Mouse (Mus musculus): ENCODE data around the gene Slc24a3.

Gene Slc24a3

GRCm38 (mm10) chr2:145358236-145358942, 190.8 kb downstream of the Slc24a3 start:
- in situ Hi-C loops (cut with MseI, MboI), result no loop called here

DNA sequence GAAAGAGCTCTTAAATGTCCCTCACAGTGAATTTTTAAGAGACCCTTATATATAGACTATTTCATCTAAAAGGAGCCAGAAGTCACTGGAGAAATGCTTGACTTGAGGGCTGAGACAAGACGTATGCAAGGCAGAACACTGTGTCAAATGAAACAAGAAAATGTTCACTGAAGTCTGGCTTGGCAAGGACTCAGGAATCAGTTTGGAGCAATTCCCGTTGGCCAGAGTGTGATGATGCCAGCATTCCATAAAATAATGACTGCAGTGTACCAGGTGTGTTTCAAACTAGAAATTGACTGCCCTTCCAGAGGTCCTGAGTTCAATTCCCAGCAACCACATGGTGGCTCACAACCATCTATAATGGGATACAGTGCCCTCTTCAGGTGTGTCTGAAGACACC, 196.1 kb downstream of the Slc24a3 start:
- in situ Hi-C loops (cut with MseI, MboI), result no loop called here

DNA sequence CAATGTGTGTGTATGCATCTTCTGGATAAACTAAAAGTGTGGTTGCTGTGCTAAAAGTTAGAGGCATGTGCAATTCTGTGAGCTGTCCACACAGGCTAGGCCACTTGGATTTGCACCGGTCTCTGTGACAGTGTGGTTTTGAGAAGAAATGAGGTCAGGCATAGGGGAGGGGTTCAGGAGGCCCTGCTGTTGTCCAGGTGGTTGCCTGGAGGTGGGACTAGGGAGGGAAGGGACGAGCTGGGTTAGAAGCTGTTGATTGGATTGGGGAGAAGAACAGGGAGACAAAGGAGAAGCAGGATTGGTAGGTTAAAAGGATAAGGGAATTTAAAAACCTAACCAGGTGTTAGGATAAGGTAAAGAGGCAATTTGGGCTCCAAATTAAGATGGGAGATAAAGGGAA, 201.1 kb downstream of the Slc24a3 start:
- in situ Hi-C loops (cut with MseI, MboI), result no loop called here

GRCm38 (mm10) chr2:145370795-145371194, 203.2 kb downstream of the Slc24a3 start:
- in situ Hi-C loops (cut with MseI, MboI), result no loop called here

DNA sequence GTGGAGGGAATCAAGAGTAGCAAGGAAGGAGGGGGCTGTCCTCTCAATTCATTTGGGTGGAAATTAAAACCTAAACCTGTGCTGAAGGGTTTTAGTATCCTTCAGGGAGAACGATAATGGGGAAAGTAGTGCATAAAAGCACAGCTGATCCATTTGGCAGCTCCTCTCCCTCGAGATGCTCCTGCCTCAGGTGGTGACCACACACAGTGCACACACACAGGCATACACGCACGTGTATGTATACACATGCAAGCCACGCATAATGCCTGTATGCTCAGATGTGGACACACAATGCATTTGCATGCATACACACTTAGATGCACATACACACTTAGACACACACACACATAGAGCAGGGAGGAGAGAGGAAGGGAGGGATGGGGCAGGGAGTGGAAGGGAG, 206.2 kb downstream of the Slc24a3 start:
- in situ Hi-C loops (cut with MseI, MboI), result no loop called here

GRCm38 (mm10) chr2:145382908-145383770, 215.6 kb downstream of the Slc24a3 start:
- in situ Hi-C loops (cut with MseI, MboI), result no loop called here

GRCm38 (mm10) chr2:145384221-145384620, 216.7 kb downstream of the Slc24a3 start:
- in situ Hi-C loops (cut with MseI, MboI), result no loop called here

- in situ Hi-C loops (cut with MseI, MboI), result no loop called here
Measured at GRCm38 (mm10) chr2:145385220-145385619, 217.7 kb downstream of the Slc24a3 start.

DNA sequence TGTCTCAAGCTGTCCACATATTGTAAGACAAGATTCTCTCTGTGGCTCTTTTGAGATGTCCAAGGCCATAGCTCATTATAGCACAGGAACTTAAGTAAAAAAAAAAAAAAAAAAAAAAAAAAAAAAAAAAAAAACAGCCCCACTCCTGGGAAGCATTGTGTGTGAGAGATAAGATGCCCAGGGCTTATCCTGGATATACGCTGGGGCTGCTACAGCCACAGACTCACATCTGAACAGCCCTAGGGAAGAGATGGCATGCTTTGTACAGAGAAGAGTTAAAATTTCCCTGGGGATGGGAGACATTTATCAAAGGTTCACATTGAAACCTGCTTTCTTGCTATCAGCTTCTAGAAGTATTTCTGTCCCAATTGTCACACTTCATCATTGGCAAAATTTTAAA, 218.2 kb downstream of the Slc24a3 start:
- in situ Hi-C loops (cut with MseI, MboI), result no loop called here

DNA sequence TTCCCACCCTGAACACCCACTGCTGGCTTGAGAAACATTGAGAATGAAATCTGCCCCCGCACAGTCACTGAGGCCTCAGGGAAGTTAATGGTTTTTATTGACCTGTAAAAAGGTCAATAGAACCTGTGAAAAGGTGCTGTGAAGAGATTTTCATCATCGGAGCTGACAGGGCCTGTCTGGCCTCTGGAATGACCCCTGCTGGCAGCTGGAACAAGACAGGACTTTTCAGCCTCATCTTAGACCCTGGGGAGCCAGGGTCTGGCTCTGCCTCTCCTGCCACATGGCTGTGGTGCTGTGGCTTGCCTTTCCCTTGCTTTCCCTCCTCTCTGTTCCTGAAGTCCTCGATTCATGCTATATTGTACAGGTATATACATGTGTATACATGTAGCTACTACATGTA, 228.2 kb downstream of the Slc24a3 start:
- in situ Hi-C loops (cut with MseI, MboI), result no loop called here

DNA sequence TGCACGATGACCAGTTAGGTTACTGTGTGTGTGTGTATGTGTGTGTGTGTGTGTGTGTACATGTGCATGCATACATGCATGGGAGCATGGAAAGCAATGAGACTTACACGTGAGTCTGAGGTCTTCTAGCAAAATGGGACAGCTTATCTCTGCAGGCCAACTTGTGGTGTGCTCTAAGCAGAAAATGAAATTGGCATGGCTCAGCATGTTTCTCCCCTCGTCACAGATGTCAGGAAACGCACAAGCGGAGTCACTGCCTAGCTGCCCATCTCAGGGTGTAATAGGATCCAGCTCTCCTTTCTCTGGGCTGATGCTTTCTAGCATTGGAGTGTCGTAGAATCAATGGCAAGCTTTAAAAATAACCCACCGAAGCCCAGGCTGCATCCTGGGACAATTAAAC, 229.0 kb downstream of the Slc24a3 start:
- in situ Hi-C loops (cut with MseI, MboI), result no loop called here

GRCm38 (mm10) chr2:145397456-145398206, 230.1 kb downstream of the Slc24a3 start:
- in situ Hi-C loops (cut with MseI, MboI), result no loop called here

DNA sequence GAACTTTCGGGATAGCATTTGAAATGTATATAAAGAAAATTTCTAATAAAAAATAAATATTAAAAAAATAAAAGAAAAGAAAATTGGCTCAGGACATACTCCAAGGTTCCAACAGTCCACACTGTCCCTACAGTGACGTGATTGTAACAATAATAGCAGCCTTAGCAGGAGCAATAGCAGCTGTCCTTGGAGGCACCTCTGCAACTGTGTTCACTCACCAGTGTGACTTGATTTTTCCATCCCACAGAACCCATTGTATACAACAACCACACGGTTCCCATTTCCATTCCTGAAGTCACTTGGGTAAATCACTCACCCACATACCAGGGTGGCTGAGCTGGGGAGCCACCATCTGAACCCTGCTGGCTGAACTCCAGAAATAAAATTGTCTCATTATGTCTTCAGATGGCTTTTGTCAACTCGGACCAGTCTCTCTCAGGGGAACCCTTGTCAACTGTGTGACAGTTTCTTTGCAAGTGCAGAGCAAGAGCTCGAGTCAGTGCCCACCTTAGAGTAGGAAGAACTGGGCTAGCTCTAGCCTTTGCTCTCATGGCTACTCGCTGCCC, 233.8 kb downstream of the Slc24a3 start:
- in situ Hi-C loops (cut with MseI, MboI), result no loop called here

DNA sequence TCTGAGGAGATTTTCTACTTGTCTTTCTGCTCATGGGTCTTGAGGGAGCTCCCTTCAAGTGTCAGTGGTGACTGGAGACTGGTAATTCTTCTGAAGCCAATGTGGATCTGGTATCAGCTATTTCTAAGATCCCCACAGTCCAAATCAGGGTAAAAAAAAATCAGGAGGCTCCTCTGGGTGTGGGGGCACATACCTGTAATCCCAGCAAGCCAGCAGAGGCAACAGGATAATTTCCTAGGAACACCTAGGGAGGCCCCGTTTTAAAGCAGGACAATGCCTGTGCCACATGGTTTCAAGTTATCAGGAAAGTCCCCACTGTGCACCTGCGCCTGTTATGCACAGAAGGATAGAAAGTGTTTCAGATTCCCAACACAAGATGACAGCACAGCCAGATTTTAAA, 234.4 kb downstream of the Slc24a3 start:
- in situ Hi-C loops (cut with MseI, MboI), result no loop called here

DNA sequence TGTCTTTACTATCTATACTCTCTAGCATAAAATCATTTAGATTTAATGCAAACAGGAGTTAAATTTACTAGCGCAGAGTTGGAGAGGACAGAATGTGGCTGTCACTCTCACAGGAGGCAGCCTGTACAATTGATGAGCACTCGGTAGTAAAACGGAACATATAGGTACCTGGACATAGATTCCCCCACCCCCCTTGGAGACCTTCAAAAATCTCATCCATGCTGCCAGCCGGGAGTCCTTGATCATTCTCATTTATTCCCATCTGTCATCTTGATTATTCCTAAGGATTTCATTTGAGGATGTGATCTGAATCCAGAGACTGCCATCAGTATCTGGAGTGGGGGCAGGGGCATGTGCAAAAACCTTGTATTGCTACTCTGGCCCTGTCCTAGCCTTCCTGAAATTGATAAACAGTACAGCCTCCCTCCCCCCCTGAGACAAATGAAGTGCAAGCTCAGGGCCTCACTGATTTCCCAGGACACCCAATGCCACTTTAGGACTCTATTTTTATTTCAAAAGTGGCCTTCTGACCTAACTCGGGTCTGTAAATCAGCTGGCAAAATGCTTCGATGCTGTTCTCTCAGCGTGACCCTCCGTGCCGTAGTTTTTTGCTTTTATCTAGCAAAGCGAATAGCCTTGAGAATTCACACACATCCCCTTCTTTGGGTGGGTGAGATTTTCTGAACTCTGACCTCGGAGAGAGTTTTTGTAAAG, 237.4 kb downstream of the Slc24a3 start:
- in situ Hi-C loops (cut with MseI, MboI), result no loop called here

DNA sequence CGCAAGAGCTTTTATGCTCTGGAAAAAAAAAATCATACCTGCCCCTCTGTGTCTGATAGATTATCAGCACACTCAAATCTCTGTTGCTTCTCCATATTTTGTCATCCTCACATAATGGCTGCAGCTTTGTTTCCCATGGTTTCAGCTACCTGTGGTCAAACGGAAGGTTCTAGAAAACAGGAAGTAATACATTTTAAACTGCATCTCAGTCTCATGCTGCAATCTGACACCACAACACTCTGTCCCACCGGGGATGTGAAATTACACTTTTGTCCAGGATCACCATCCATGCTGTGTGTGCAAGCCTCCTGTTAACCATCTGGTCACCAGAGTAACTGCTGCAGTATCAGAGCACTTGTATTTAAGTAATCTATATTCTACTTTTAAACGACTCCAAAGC, 238.2 kb downstream of the Slc24a3 start:
- in situ Hi-C loops (cut with MseI, MboI), result no loop called here

- in situ Hi-C loops (cut with MseI, MboI), result no loop called here
Measured at GRCm38 (mm10) chr2:145417738-145418137, 250.2 kb downstream of the Slc24a3 start.

DNA sequence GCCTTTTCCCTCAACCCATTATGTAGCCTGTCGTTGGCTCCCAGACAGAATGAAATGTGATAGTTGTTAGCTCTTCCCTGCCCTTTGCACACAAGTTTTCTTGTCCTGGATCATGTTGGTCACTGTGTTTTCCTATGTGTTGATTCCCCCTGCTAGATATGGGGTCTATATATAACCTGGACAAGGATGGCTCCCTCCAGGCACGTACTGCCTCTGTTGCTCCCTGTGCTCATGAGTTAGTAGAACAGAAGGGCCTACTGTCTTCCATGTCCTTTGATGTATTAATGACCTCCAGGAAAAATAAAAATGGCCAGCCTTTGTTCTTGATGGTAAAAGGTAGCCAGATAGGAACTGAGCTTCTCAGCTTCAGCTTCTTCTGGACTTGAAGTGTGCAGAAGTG, 251.5 kb downstream of the Slc24a3 start:
- in situ Hi-C loops (cut with MseI, MboI), result no loop called here

- in situ Hi-C loops (cut with MseI, MboI), result no loop called here
Measured at GRCm38 (mm10) chr2:145420967-145421888, 253.7 kb downstream of the Slc24a3 start.

- in situ Hi-C loops (cut with MseI, MboI), result no loop called here
Measured at GRCm38 (mm10) chr2:145421889-145422212, 254.3 kb downstream of the Slc24a3 start.
